Mouse (Mus musculus): Measurements from ENCODE around the gene Ereg. TPM values are rescaled to one million over a fixed set of nuclear protein-coding genes. Genes with fewer than 3 reads are reported as not detected.

Ereg gene
- 1.8 TPM for polyA plus RNA-seq (2014; fragmentation: Illumina TruSeq; extraction: RNeasy Lipid Tissue Mini Kit (QIAGEN cat#74804))

GRCm38 (mm10) chr5:91074450-91074950, at the start of gene Ereg:
Gene Ereg, plus strand, starts transcription at chr5:91074622.

GRCm38 (mm10) chr5:91027164-91027563, 47.3 kb upstream of the Ereg start, which contains the start of gene Epgn:
Gene Epgn, plus strand, starts transcription at chr5:91027464.

GRCm38 (mm10) chr5:91139446-91139873, 65.0 kb downstream of the Ereg start, which contains the start of gene Areg:
Gene Areg, plus strand, starts transcription at chr5:91139599.

Other genes starting within 250 kb of the Ereg start
- 4.6 TPM for gene Cxcl1, start 183.4 kb upstream of the Ereg start, polyA plus RNA-seq (2014; fragmentation: Illumina TruSeq; extraction: RNeasy Lipid Tissue Mini Kit (QIAGEN cat#74804))
- 0.46 TPM for gene Cxcl2, start 170.8 kb upstream of the Ereg start, polyA plus RNA-seq (2014; fragmentation: Illumina TruSeq; extraction: RNeasy Lipid Tissue Mini Kit (QIAGEN cat#74804))
- gene Mthfd2l, start 143.5 kb upstream of the Ereg start, polyA plus RNA-seq (2014; fragmentation: Illumina TruSeq; extraction: RNeasy Lipid Tissue Mini Kit (QIAGEN cat#74804)) = 69.7 TPM
- gene Epgn, start 47.2 kb upstream of the Ereg start, polyA plus RNA-seq (2014; fragmentation: Illumina TruSeq; extraction: RNeasy Lipid Tissue Mini Kit (QIAGEN cat#74804)) = not detected
- gene Areg, start 65.0 kb downstream of the Ereg start, polyA plus RNA-seq (2014; fragmentation: Illumina TruSeq; extraction: RNeasy Lipid Tissue Mini Kit (QIAGEN cat#74804)) = 2.0 TPM

All from ovary, adult 10 weeks (tissue).